14 mouse cellular contexts compared by ENCODE assay signal in genomic region chr7:112289514-112289913, GRCm38 (mm10).
DNase-seq lines count a peak whose midpoint lies in the region; ATAC-seq and TF ChIP-seq lines count a peak whose summit lies in the region.
"Had no signal": no experiment of that assay in that cellular context is flagged by ENCODE, and none has a peak within 500 bp of the region (broad histone marks: within the 10 kb centered on the region; RNA-seq: fewer than 3 reads in every experiment).

No protein-coding gene starts in this region.

- no peaks in the 10 kb centered on the region for H3K9me3 ChIP-seq in heart, embryonic 13.5 days
- H3K9me3 ChIP-seq in lung, embryonic 14.5 days (ENCODE audit: low read depth, low read length) = no peaks in the 10 kb centered on the region
- no peaks in the 10 kb centered on the region for H3K9me3 ChIP-seq in stomach, embryonic 15.5 days
- H3K9me3 ChIP-seq: kidney, embryonic 15.5 days had no signal

- ATAC-seq in heart, embryonic 13.5 days (ENCODE audit: extremely low read depth, insufficient number of reproducible peaks, low FRiP score, low TSS enrichment) = 0 out of 2 replicates have a peak, but pooled peaks have one; percentile 21
- peak; percentile 58; the same call in 1 of the 2 replicates for ATAC-seq in lung, embryonic 14.5 days (ENCODE audit: insufficient read depth)
- ATAC-seq in stomach, embryonic 15.5 days (ENCODE audit: insufficient read depth, low FRiP score, low read depth) = no peak
- ATAC-seq in erythroblast, adult 5-6 weeks (replicated peaks; ENCODE audit: low FRiP score, poor library complexity, severe bottlenecking) = no peak
- ATAC-seq in inflammation-experienced regulatory T-cells, adult 6 months = no peak
- ATAC-seq: activated CD4-positive, CD25-positive, alpha-beta regulatory T cell, adult 4 months; hindbrain, embryonic 16.5 days; midbrain, embryonic 16.5 days had no signal

- peaks cover 28% of the 10 kb centered on the region for H3K36me3 ChIP-seq in heart, embryonic 13.5 days
- no peaks in the 10 kb centered on the region for H3K36me3 ChIP-seq in lung, embryonic 14.5 days (ENCODE audit: insufficient read depth)
- no peaks in the 10 kb centered on the region for H3K36me3 ChIP-seq in stomach, embryonic 15.5 days
- H3K36me3 ChIP-seq: kidney, embryonic 15.5 days had no signal

- H3K4me2 ChIP-seq in heart, embryonic 13.5 days = no peak overlapping the region
- no peak overlapping the region for H3K4me2 ChIP-seq in lung, embryonic 14.5 days
- no peak overlapping the region for H3K4me2 ChIP-seq in stomach, embryonic 15.5 days
- H3K4me2 ChIP-seq: kidney, embryonic 15.5 days had no signal

- H3K27me3 ChIP-seq in heart, embryonic 13.5 days (replicated peaks) = no peaks in the 10 kb centered on the region
- no peaks in the 10 kb centered on the region for H3K27me3 ChIP-seq in lung, embryonic 14.5 days (ENCODE audit: insufficient read depth, low read length)
- H3K27me3 ChIP-seq in stomach, embryonic 15.5 days (replicated peaks) = no peaks in the 10 kb centered on the region
- H3K27me3 ChIP-seq: kidney, embryonic 15.5 days had no signal

- H3K27ac ChIP-seq in layer of hippocampus, adult 2 months = peak overlapping the region; percentile 67
- peak overlapping the region; percentile 96 for H3K27ac ChIP-seq in heart, embryonic 13.5 days (replicated peaks)
- peak overlapping the region; percentile 72 for H3K27ac ChIP-seq in lung, embryonic 14.5 days (ENCODE audit: low read depth)
- 0 out of 2 replicates have a peak overlapping the region, but pooled peaks have one; percentile 5 for H3K27ac ChIP-seq in stomach, embryonic 15.5 days
- H3K27ac ChIP-seq: kidney, embryonic 15.5 days had no signal

- H3K4me3 ChIP-seq in layer of hippocampus, adult 2 months = no peak overlapping the region
- H3K4me3 ChIP-seq in heart, embryonic 13.5 days = no peak overlapping the region
- H3K4me3 ChIP-seq in lung, embryonic 14.5 days (ENCODE audit: low read depth, low read length) = no peak overlapping the region
- H3K4me3 ChIP-seq in stomach, embryonic 15.5 days (replicated peaks) = no peak overlapping the region
- H3K4me3 ChIP-seq: kidney, embryonic 15.5 days had no signal

- TF ChIP-seq CTCF in layer of hippocampus, adult 2 months (conservative IDR thresholded peaks at IDR 0.05) = no peak
- TF ChIP-seq CTCF in lung, embryonic 14.5 days (IDR thresholded peaks at IDR 0.05; ENCODE audit: low read depth) = no peak

- H3K4me1 ChIP-seq in heart, embryonic 13.5 days = peaks cover 96% of the 10 kb centered on the region
- peaks cover 5% of the 10 kb centered on the region; the same call in 1 of the 2 replicates for H3K4me1 ChIP-seq in lung, embryonic 14.5 days (ENCODE audit: insufficient read depth)
- 0 out of 2 replicates have a peak, but pooled peaks cover 2% of the 10 kb centered on the region for H3K4me1 ChIP-seq in stomach, embryonic 15.5 days

- H3K9ac ChIP-seq in heart, embryonic 13.5 days = peak overlapping the region; percentile 71
- H3K9ac ChIP-seq in lung, embryonic 14.5 days = no peak overlapping the region
- H3K9ac ChIP-seq in stomach, embryonic 15.5 days = no peak overlapping the region
- H3K9ac ChIP-seq: kidney, embryonic 15.5 days had no signal

- no peak for DNase-seq in layer of hippocampus, adult 2 months (ENCODE audit: low spot score in 2 of 2)
- no peak for DNase-seq in layer of hippocampus, adult 8-10 months (ENCODE audit: low spot score in 2 of 2)
- peak; percentile 51 for DNase-seq in lung, embryonic 14.5 days
- no peak for DNase-seq in thymus, postnatal 0 days (ENCODE audit: low spot score)
- DNase-seq: cerebellum, adult 8-10 months; right cerebral cortex, postnatal 14 days had no signal

- WGBS in heart, embryonic 13.5 days = 35% methylated on average over 5 of the region's 5 CpGs
- 54% methylated on average over 5 of the region's 5 CpGs for WGBS in lung, embryonic 14.5 days
- WGBS in stomach, embryonic 15.5 days = 79% methylated on average over 5 of the region's 5 CpGs

Comparison
In these comparisons a context has a peak if more than half of its experiments do, and no peak if none do; other contexts are left out.
1. H3K27ac ChIP-seq: peak in every context shown above with its lines; median percentile 96 in heart, embryonic 13.5 days; 72 in lung, embryonic 14.5 days; 67 in layer of hippocampus, adult 2 months; 5 in stomach, embryonic 15.5 days.
2. ATAC-seq: peak in heart, embryonic 13.5 days (single experiment) and lung, embryonic 14.5 days (single experiment); none in stomach, embryonic 15.5 days (single experiment), erythroblast, adult 5-6 weeks (single experiment) and inflammation-experienced regulatory T-cells, adult 6 months (single experiment).